Mouse (Mus musculus): ENCODE measurements around the gene Ptprf. TPM values are rescaled to one million over a fixed set of nuclear protein-coding genes. Genes with fewer than 3 reads are reported as not detected.

Ptprf gene
- polyA plus RNA-seq, 1 experiment: 42.3 TPM

- TF ChIP-seq POLR2A (IDR thresholded peaks at IDR 0.05; ENCODE audit: extremely low read depth, insufficient read depth, low read length): no peak
- no peak for TF ChIP-seq CTCF (IDR thresholded peaks at IDR 0.05; ENCODE audit: extremely low read depth, insufficient read depth, low read length)
- H3K27ac ChIP-seq (ENCODE audit: insufficient read depth, low read length): no peak overlapping the region
- no peak overlapping the region for H3K4me3 ChIP-seq (ENCODE audit: insufficient read depth, low read length)
- peaks cover 2% of the 10 kb centered on the region; the same call in 1 of the 2 replicates for H3K4me1 ChIP-seq (ENCODE audit: control insufficient read depth, insufficient read depth, low read length)
Observed at GRCm38 (mm10) chr4:118245847-118246246, 45.4 kb downstream of the Ptprf start.

GRCm38 (mm10) chr4:118243791-118244190 is 47.4 kb downstream of the Ptprf start:
- H3K4me3 ChIP-seq (ENCODE audit: insufficient read depth, low read length): no peak overlapping the region
- no peak overlapping the region for H3K27ac ChIP-seq (ENCODE audit: insufficient read depth, low read length)
- TF ChIP-seq POLR2A (IDR thresholded peaks at IDR 0.05; ENCODE audit: extremely low read depth, insufficient read depth, low read length): no peak
- no peak for TF ChIP-seq CTCF (IDR thresholded peaks at IDR 0.05; ENCODE audit: extremely low read depth, insufficient read depth, low read length)
- peaks cover 2% of the 10 kb centered on the region; the same call in 1 of the 2 replicates for H3K4me1 ChIP-seq (ENCODE audit: control insufficient read depth, insufficient read depth, low read length)

- peaks cover 2% of the 10 kb centered on the region; the same call in 1 of the 2 replicates for H3K4me1 ChIP-seq (ENCODE audit: control insufficient read depth, insufficient read depth, low read length)
- no peak overlapping the region for H3K27ac ChIP-seq (ENCODE audit: insufficient read depth, low read length)
- no peak for TF ChIP-seq CTCF (IDR thresholded peaks at IDR 0.05; ENCODE audit: extremely low read depth, insufficient read depth, low read length)
- TF ChIP-seq POLR2A (IDR thresholded peaks at IDR 0.05; ENCODE audit: extremely low read depth, insufficient read depth, low read length): no peak
- no peak overlapping the region for H3K4me3 ChIP-seq (ENCODE audit: insufficient read depth, low read length)
Observed at GRCm38 (mm10) chr4:118243298-118243697, 47.9 kb downstream of the Ptprf start.

GRCm38 (mm10) chr4:118239960-118240689 is 51.1 kb downstream of the Ptprf start:
- Histone ChIP-seq H3K4me1 (ENCODE audit: control insufficient read depth, insufficient read depth, low read length) (no peaks in the 10 kb centered on the region), H3K4me3 (ENCODE audit: insufficient read depth, low read length) (no peak overlapping the region), H3K27ac (ENCODE audit: insufficient read depth, low read length) (no peak overlapping the region)
- no peak for TF ChIP-seq CTCF (IDR thresholded peaks at IDR 0.05; ENCODE audit: extremely low read depth, insufficient read depth, low read length)
- TF ChIP-seq POLR2A (IDR thresholded peaks at IDR 0.05; ENCODE audit: extremely low read depth, insufficient read depth, low read length): no peak

GRCm38 (mm10) chr4:118238666-118239065 is 52.5 kb downstream of the Ptprf start:
- H3K27ac ChIP-seq (ENCODE audit: insufficient read depth, low read length): no peak overlapping the region
- TF ChIP-seq POLR2A (IDR thresholded peaks at IDR 0.05; ENCODE audit: extremely low read depth, insufficient read depth, low read length) (no peak), CTCF (IDR thresholded peaks at IDR 0.05; ENCODE audit: extremely low read depth, insufficient read depth, low read length) (no peak)
- H3K4me1 ChIP-seq (ENCODE audit: control insufficient read depth, insufficient read depth, low read length): no peaks in the 10 kb centered on the region

GRCm38 (mm10) chr4:118236871-118237270 is 54.3 kb downstream of the Ptprf start:
- Histone ChIP-seq H3K27ac (ENCODE audit: insufficient read depth, low read length) (no peak overlapping the region), H3K4me3 (ENCODE audit: insufficient read depth, low read length) (no peak overlapping the region), H3K4me1 (ENCODE audit: control insufficient read depth, insufficient read depth, low read length) (no peaks in the 10 kb centered on the region)
- no peak for TF ChIP-seq CTCF (IDR thresholded peaks at IDR 0.05; ENCODE audit: extremely low read depth, insufficient read depth, low read length)
- no peak for TF ChIP-seq POLR2A (IDR thresholded peaks at IDR 0.05; ENCODE audit: extremely low read depth, insufficient read depth, low read length)

More at GRCm38 (mm10) chr4:118238666-118239065, 52.5 kb downstream of the Ptprf start:
- no peak overlapping the region for H3K4me3 ChIP-seq (ENCODE audit: insufficient read depth, low read length)

GRCm38 (mm10) chr4:118234711-118235388 is 56.4 kb downstream of the Ptprf start:
- TF ChIP-seq POLR2A (IDR thresholded peaks at IDR 0.05; ENCODE audit: extremely low read depth, insufficient read depth, low read length) (no peak), CTCF (IDR thresholded peaks at IDR 0.05; ENCODE audit: extremely low read depth, insufficient read depth, low read length) (no peak)
- H3K27ac ChIP-seq (ENCODE audit: insufficient read depth, low read length): no peak overlapping the region

GRCm38 (mm10) chr4:118233886-118234285 is 57.3 kb downstream of the Ptprf start:
- Histone ChIP-seq H3K4me3 (ENCODE audit: insufficient read depth, low read length) (no peak overlapping the region), H3K27ac (ENCODE audit: insufficient read depth, low read length) (no peak overlapping the region), H3K4me1 (ENCODE audit: control insufficient read depth, insufficient read depth, low read length) (no peaks in the 10 kb centered on the region)
- no peak for TF ChIP-seq POLR2A (IDR thresholded peaks at IDR 0.05; ENCODE audit: extremely low read depth, insufficient read depth, low read length)
- no peak for TF ChIP-seq CTCF (IDR thresholded peaks at IDR 0.05; ENCODE audit: extremely low read depth, insufficient read depth, low read length)

More at GRCm38 (mm10) chr4:118234711-118235388, 56.4 kb downstream of the Ptprf start:
- Histone ChIP-seq H3K4me3 (ENCODE audit: insufficient read depth, low read length) (no peak overlapping the region), H3K4me1 (ENCODE audit: control insufficient read depth, insufficient read depth, low read length) (no peaks in the 10 kb centered on the region)

GRCm38 (mm10) chr4:118231861-118232260 is 59.3 kb downstream of the Ptprf start:
- Histone ChIP-seq H3K27ac (ENCODE audit: insufficient read depth, low read length) (no peak overlapping the region), H3K4me1 (ENCODE audit: control insufficient read depth, insufficient read depth, low read length) (no peaks in the 10 kb centered on the region), H3K4me3 (ENCODE audit: insufficient read depth, low read length) (no peak overlapping the region)
- no peak for TF ChIP-seq CTCF (IDR thresholded peaks at IDR 0.05; ENCODE audit: extremely low read depth, insufficient read depth, low read length)
- no peak for TF ChIP-seq POLR2A (IDR thresholded peaks at IDR 0.05; ENCODE audit: extremely low read depth, insufficient read depth, low read length)

Data from cortical plate, adult 2 months (tissue).